Mouse (Mus musculus) adrenal gland, postnatal 14 days (tissue): Measurements from ENCODE around the gene Ebf3. TPM values are rescaled to one million over a fixed set of nuclear protein-coding genes. Genes with fewer than 3 reads are reported as not detected.

Experiments used
- DNase-seq: peaks from one replicate; pipeline ENCODE4 v3.0.0; 2021; ENCODE audit warnings: mixed read lengths
- total RNA-seq: library from RNA; stranded (reverse); gene quantifications from 2 replicates; pipeline ENCODE4 v1.2.3, GENCODE M21; 2021

Gene Ebf3
- total RNA-seq, 1 experiment from 2014 or later = 12.6 TPM

DNA sequence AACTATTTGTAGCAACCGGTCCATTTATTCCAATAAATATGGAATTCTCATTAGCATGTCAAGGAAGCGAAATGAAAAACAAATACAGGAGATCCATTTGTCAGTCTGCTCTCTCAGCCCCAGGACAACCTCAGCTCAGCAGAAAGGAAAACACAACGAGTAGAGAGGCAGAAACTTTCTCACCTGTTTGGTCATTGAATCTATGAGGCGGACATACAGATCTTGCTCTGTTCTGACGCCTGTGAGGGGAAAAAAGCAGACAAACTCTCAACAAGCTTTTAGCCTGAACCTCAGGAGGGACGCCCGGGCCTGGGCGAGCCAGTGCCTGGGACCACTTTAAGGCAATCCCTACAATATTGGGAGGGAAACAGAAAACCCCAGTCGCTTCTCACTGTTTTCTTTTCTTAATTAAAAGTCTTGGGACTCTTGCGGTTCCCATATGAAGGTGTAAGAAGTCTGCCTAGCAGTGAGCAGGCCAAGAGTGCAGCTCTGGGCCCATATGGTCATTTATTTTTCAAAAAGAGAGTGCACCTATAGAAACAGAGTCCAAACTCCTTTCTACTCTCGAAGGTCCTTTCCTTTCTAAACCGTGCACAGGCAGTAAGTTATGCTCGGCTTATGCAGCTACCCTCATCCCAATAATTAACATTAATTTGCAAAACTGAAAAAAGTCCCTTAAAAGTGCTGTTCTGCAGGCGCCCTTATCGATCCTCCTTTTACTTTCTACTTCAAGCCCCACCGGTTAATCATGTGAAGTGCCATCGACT lies 1.9 kb downstream of the Ebf3 start:
- DNase-seq = no peak

DNA sequence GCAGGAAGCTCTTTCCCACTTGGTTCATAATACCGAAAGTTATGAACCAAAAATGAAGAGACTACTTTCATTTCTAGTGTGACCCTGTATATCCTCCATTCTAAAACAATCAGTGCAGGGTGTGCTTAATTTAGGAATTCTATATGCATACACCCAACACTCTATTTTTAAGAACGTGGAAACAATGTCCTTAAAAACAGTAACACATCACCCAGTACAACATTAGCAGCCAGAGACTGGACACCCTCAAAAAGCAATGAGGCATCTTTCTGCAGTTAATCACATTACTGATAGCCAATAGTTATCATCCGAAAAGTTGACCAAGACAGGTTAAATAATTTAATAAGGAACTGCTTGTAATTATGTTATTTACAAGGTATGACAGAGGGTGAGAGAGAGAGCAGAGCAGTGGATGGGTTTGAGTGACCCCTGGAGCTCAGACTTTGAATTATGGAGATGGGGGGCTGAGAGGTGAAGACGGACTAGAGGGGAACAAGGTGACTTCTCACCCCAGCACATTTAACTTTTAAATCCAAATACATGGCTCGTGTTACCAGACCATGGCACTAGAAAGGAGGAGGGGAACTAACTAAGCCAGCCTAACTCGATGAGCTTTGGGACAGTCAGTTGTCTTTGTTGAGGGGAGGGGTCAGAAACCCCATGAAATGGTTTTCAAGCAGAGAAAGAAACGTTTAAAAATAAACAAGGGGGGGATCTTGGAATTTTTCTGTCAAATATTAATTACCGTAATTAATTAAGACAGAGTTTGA lies 2.7 kb downstream of the Ebf3 start:
- DNase-seq = no peak

DNA sequence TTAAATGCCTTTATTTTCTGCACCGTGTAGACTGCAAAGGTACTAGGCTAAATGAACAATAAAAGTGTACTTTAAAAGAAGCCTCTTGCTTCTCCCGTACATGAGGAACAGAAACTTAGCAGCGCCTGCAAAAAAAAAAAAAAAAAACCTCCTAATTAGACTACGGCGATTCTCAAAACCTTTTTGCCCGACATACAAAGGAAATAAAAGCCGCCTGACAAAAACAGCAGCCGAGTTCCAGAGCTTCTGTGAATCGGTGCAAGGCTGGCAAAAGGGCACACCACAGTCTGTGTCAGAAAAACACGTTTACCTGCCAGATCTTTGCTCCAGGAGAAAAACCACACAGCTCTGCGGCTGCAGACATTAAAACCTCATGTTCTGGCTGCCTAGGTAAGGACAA lies 3.4 kb downstream of the Ebf3 start:
- DNase-seq = no peak

DNA sequence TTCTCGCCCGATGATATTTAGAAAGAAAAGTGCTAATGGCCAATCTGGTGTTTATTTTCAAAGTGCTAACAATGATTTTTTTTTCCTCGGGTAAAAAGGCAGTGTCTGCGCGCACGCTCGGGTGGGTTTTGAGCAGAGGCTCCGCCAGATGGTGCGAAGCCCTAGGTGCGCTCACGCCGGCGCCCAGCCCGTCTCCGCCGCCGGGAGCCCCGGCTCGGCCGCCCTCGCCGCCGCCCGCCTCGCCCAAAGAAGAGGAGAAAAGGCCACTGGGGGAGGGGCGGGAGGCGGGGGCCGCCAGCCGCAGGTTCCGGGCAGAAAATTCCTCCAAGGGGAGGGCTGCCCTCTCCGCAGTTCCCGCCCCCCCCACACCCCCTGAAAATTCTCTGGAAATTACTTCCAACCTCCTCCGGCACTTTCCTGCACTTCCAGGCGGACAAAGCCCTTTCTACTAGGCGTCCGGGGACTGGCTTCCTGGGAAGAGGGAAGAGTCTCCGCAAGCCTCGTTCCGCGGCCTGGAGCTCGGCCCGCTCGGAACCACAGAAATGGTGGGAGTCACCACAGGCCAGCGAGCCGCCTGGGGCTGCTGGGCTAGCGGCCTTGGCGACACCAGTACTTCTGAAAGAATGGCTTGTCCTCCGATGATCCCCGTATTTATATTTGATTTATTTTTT lies 4.0 kb downstream of the Ebf3 start:
- DNase-seq = peak; percentile 32

DNA sequence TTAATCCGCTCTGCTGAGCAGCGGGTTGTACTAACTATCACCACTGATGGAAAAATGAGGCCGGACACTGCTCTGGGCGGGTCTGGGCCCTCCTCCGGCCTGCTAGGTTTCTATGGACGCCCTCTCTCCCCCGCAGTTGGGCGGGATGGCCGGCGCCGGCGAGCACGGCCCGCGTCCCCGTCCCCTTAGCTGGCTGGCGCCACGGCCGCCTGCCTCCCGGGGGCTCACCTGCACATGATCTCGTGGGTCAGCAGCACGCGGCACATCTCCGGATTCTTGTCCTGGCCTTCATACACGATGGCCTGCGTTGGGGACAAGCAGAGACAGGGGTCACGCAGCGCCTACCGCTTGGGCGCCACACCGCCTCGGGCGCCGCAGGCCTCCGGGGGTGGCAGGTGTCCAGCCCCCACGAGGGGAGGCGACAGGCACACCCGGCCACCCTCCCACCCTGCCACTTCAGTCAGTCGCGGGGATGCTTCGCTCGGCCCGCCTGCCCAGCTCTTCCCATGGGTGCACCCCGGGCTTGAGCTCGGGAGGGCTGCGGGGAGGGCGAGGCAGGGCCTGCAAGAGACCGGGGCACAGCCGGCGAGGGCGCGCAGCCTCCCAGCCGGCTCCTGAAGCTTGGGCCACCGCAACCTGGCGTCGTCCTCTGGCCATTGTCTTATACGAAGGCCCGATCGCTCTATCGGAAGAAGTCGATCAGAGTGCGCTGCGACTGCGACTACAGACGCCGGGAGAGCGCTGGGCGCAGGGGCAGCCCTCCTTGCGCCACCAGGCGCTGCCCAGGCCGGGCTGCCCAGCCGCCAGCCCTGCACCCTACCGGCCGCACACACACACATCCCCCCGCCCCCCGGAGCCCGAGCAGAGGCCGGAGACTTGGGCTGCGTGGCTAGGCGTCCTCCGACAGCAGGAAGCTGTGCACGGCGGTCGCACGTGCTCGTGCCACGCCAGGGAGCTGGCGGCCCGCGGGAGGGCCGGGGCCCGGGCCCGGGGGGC lies 4.9 kb downstream of the Ebf3 start:
- peak; percentile 50 for DNase-seq

DNA sequence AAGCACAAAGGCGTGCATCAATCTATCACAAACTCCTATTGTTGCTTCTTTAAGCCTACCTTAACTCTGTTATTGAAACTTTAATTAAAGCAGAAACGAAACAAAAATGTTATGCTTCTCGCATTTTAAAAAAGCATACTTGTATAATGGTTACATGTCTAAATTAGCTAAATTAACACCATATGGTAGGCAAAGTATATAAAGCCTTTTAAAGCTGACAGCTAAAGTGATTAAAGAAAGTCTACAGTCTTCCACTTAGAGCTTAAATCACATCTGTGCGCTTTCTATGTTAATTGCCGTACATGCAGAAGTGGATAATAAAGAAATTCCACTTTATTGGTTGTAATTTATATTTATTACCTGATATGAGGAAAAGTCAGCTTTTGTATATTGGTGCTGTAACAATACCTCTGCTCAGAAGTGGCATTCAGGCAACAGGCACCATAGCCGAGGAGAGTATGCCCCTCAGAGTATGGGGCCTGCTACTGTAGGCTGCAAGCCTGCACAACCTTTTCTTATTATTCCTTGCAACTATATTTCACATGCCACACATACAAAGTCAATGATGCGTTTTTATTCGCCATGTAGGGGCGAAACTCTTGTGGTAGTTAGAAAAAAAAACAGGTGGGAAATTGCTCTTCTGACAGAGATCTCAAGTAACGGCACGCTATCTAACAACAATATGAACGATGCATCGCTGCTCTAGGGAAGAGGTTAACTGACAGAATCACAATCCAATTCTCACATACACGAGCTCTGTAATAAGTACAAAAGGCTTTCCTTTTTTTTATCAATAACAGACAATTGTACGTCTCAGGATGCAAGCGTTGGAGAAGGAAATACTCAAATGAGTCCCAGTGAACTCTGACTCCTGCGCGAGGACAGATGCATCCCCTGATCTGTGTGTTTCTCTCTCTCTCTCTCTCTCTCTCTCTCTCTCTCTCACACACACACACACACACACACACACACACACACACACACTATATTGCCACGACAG lies 5.9 kb downstream of the Ebf3 start:
- DNase-seq = no peak

DNA sequence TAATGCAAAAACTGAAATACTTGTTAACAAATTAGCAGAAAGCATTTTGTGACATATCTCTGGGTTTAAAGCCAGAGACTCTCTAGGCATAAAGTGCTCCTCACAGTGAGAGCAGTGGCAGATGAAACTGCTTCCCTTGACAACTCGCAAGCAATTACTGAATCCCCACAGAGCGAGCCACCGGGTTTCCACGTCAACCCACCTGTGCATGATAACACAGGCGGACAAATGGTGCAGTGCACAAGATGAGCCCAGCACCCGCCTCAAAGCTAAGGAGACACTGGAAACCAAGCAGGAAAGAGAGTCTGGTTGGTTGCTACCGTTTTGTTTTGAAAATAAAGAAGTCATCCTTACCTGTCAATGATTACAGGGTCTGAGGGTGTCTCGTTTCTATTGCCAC lies 7.1 kb downstream of the Ebf3 start:
- DNase-seq = no peak

DNA sequence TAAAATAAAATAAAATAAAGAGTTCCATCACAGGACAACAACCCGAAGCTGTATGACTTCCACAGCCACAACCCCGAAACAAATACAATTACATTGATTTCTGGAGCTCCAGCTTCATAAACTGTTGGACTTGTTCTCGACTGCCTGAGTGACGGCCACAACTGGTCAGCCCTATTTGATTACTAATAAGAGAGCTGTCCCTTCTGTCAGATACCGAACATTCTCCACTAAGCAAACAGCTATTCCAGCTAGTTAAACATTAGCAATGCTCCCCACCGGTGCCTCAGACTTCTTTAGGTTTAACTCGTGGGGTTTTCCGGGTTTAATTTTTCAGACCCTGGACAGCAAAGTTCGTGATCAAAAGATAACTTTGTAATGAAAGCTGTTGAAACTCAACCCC lies 8.1 kb downstream of the Ebf3 start:
- no peak for DNase-seq

DNA sequence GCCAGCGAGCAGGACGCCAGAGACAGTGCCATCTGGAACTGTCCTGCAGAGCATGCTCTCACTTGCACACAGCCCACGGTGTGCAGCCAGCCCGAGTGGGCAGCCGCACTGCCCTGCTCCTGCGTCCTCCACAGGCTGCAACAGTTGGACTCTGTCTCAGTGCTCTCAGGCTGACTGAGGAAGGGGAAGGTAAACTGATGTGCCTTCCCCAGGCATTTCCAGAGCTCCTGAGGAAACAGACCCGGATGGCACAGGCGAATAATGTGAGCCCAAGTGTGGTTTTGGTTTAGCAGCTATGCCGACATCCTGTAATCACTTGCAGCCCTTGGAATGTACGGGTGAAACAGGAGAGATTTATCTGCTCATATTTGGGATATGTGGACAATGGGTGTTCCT lies 10.5 kb downstream of the Ebf3 start:
- DNase-seq = no peak

DNA sequence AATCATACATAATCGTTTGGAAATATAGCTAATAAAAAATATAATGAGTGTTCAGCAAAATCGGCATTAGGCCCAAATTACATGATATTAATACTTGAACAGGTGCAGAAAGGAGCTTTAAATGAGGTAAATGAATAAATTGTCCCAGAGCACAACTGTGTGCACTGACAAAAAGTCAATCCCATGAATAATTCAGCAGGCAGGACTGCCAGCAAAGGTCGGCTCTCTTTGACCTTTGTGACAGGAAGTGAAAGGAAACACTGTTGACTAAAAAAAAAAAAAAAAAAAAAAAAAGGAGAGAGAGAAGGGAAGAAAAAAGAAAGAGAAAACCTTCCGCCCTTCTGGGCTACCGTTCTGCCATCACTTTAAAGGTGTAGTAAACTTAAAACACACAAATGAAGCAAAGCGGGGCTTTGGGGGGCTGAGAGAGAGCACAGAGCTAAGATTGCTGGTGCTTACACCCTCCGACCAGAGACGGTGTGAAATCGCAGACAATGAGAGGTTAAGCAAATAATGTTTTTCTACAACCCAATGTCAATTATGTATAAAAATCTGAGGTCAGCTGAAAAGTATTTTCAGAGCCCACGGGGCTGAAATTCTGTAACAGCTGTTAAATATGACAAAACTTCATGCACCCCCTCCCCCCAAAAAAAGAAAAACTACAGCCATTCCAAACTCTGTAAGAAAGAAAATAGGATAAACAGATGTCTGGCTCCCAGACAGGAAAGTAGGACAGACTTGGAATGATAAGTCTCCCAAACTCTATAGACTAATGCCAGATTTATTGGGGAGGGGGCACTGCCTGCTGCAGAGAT lies 11.1 kb downstream of the Ebf3 start:
- no peak for DNase-seq

DNA sequence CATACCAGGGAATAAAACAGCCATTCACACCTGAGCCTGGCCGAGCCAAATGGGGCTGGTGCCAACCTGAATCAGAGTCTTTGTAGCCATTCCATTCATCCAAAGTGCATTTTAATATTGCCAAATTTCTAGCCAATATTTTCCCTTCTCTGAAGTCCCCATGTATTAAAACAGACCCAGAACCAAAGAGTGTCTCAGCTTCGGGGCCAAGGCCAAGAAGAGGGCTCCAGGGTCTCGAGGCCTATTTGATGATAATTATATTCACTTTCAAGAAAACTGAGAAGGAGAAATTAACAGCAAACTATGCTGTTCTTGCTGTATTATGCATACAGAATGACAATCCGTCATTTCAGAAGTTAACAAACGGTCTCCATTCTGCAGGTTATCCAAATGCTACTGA lies 12.1 kb downstream of the Ebf3 start:
- no peak for DNase-seq

DNA sequence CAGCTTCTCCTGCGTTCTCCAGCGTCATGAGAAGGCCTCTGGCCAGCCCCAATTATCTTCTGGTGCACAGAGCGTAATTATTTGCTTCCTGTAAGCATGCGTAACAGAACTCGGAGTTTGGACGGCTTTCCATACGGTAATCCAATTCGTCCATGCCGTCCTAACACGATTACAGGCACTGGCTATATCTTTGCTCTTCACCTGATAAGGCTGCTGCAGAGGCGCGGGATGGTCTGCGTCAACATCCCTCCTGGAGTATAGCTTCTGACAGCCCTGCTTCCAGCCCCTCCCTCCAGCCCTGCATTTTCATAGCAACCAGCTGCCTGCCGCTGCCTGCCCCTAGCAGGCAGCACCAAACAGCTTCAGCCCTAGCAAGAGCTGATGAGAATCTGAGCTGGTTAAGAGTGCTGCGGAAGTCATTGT lies 12.9 kb downstream of the Ebf3 start:
- DNase-seq = peak; percentile 21

DNA sequence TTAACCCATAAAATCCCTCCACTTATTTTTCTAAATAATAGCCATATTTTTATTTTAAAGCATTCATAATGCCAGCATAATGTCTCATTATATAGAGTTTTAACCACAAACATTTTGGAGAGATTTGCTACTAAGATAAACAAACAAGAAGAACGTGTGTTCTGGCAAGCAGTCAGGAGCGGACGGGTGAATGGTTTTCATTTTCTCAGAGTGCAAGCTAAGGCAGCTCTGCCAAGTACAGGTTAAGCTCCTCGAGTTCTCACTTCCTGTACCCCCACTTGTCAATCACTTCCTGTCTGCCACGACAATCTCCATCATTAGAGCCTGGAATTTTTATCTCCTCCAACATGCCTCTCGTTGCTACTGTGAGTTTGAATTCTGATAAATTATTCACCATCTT lies 13.4 kb downstream of the Ebf3 start:
- DNase-seq = no peak

DNA sequence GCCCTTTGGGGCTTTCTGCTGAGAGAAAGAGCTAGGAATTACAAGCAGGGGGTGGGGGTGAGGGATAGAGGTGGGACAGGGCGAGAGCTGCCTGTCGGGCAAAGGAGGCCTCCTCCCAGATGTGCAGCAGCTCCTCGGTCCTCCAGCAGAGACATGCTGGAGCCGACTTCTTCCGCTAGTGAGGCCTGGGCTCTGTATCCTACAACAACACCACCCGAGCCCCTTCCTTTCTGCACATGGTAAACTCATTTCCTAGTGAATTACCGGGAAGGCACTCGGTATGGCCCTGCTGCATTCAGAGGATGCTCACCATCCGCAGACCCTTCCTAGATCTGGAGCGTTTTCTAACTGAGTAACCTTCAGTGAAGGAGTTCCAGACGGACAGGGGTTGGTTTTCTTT lies 14.1 kb downstream of the Ebf3 start:
- DNase-seq = no peak

DNA sequence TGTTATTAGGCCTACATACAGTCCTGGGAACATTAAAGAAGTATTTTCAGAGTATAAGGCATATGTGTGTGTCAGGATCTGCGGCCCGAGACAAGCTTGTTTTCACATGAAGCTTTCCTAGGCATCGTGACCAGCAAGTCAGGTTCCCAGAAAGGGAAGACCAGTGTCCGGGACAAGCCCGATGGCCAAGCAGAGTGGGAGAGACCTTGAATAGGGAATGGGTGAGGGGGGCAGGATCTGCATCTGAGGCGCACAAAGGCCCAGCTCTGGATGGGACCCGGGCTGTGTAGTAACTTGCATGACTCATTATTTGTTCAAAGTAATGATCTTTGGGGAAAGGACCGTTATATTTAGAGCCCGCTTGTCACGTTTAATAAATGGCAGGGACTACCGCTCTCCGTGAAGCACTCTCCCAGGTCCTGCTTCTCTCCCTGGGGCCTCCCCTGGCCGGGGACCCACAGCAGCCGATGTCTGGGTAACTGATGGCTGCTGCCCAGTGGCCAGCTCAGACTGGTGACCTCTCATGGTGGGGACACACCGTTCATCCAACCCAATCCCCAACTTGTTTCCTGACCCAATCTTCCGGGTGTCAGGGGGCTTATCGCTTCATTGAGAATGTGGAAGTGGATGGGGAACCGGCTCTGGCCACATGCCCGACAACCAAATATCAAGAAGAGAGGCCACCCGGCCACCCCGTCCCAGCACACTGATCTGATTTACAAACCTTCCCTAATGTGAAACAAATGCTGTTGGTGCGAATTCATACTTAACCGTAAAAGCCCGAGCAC lies 16.5 kb downstream of the Ebf3 start:
- DNase-seq = peak; percentile 63

DNA sequence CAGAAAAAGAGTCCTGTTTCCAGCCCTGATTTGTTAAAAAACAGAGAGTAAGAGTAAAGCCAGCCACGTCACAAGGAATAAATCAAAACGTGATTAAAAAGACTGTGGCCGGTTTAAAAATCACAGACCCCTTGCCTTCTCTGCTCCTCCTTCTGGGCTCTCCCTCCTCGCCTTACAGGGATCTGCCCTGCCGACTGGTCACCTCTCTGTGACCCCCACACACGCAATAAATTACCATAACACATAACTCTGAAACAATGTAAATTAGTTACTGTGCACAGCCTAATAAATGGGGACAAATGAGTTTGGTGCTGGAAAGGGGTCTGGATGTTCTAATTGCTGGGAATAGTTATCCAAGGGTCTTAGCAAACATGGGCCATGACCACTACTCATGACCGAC lies 17.1 kb downstream of the Ebf3 start:
- no peak for DNase-seq

DNA sequence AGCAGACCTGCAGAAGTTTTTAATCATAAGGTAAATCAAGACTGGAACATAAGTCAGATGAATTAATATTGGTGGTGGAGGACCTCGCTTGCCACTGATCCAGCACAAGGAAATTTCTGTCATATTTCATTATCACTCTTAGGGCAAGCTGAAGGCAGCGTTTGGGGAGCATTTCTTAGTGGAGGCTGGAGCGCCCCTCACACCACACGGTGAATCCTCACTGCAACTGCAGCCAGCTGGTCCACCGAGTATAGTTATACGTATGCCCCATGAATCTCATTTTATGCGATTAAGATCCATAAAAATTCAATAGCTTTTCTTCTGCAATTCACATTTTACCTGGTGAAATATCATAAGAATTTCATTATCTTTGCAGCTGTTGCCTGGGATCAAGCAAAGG lies 18.6 kb downstream of the Ebf3 start:
- no peak for DNase-seq

DNA sequence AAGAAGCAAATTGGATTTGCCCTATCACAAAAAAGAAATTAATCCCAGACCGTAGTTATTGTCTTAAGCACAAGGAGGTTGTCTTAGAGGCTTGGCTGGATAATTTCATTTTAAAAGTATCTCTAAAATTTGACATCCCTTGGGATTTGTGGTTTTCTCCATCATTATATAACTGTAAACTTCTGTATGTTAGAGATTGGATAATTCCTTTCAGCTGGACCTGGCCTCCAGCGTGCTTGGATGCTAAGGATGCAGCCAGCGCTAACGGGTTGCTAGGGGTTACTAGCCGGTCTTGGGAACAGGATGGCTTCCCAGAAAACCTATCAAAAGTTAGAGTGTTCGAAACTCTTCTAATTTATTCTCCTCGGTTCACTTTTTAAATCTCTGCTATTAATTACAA lies 19.8 kb downstream of the Ebf3 start:
- DNase-seq = no peak
